Mouse (Mus musculus): ENCODE data around the gene Usp45. TPM values are rescaled to one million over a fixed set of nuclear protein-coding genes. Genes with fewer than 3 reads are reported as not detected.
"Not testable (repeated sequence)": the region's sequence is repeated elsewhere in the genome, so short reads cannot be mapped to it uniquely, and the experiment has no call there.

Gene Usp45
- 10 to 100 TPM; 10.7 to 15.1 TPM for total RNA-seq (2021)
- long read RNA-seq, experiment 1, partial matches to known transcripts: 1 of 1 reads
- long read RNA-seq, experiment 1, other reads (novel, unspliced or antisense): 0 of 1 reads
- long read RNA-seq, experiment 2, full-length matches to known transcripts: 3 of 6 reads
- long read RNA-seq, experiment 2, partial matches to known transcripts: 0 of 6 reads
- long read RNA-seq, experiment 2, other reads (novel, unspliced or antisense): 3 of 6 reads

- DNase-seq: peak; percentile 74
These were observed at the start of gene Usp45, which contains the start of gene Tstd3 for GRCm38 (mm10) chr4:21766863-21767304. Gene Usp45, plus strand, starts transcription at chr4:21767156. Gene Tstd3, minus strand, starts transcription at chr4:21767212.

- no peak for DNase-seq
These were observed 44.1 kb upstream of the Usp45 start for GRCm38 (mm10) chr4:21722752-21723334.

DNA sequence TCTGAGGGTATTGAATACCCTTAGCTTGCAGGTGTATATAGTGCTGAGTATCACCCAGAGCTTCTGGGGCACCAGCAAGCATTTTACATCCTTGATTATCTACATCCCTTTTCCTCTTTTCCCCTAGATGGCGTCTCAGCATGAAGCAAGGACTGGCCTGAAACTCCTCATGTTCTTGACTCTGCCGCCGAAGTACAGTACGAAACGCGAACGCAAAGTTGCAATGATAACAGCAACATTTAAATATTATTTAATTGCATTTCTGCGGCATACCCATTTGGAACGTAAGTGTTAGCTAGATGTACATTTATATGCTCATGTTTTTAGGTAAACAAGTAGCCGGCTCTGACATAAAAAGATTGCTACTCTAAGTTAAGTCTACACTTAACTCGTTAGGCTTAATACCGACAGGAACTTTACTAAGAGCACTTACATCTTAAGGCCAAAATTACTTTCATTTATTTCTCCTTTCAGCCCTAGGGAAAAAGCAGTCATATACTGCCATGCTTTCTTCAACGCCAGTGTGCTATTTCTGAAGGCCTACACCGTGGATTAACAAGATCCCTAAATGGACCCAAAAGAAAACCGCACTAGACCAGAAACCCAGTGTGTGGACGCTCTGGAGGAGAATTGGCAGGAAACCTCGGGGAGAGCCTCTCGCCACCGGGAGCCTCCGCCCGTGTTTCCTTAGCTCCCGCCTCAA is 39.9 kb upstream of the Usp45 start:
- no peak for DNase-seq

DNA sequence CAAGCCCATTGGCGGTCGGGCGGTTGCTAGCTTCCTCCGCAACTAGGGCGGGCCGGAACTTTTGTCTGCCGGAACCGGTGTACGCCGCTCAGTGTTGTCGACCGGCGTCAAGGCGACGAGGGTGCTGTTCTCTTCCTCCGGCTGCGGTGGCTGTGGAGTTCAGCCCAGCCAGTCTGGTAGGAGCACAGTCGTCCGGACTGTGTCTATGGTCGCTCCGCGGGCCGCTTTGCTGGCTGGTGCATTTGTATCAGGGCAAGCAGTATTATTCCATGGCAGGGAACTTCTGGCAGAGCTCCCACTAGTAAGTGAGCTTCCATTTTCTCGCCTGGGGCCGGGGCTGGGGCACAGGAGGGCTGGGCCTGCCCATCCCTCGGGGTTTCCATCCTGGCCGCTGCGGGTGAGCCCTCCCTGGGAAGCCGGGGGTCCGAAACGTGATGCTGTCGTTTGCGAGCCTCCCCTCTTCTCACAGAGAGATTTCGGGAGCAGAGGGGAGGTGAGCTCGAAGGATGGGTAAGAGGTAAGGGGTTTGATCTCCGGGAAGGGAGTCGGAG is 39.3 kb upstream of the Usp45 start, which contains the start of gene Ccnc:
Gene Ccnc (plus strand): TSS at position 87 of the 551 bp plus-strand sequence.
- DNase-seq: peak; percentile 85

DNA sequence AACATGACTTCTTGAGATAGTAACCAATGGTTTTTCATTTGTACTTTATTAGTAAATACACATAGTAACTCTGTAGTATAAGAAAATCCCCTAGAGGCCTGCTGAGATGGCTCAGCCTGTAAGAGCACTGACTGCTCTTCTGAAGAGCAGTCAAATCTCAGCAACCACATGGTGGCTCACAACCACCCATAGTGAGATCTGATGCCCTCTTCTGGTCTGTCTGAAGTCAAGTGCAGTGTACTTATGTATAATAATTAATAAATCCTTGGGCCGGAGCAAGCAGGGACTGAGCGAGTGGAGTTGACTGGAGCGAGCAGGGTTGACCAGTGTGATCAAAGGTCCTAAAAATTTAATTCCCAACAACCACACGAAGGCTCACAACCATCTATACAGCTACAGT is 27.8 kb upstream of the Usp45 start:
- DNase-seq: no peak

DNA sequence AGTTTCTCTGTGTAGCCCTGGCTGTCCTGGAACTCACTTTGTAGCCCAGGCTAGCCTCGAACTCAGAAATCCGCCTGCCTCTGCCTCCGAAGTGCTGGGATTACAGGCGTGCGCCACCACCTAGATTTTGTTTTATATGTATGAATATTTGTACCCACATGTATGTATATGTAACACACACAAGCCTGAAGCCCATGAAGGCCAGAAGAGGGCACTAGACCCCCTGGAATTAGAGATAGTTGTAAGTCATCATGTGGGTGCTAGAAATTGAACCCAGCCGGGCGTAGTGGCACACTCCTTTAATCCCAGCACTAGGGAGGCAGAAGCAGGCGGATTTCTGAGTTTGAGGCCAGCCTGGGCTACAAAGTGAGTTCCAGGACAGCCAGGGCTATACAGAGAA is 22.8 kb upstream of the Usp45 start:
- DNase-seq: not testable (repeated sequence)

DNA sequence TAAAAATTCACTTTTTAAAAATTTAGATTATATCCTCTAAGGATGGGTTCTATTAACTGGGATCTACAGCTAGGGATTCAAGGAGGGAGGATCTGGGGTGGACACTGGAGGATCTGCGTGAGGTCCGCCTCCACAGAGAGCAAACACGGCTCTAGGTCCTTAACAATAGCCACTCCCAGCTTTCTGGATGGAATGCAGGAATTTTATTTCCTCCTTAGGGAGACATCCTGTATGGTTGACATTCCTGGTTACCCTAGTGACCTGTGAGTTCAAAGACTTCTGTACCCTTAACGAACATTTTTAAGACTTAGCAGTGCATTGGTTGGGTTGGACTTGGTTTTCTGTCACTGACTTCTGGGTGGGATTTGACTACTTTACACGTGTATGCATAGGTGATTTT is 21.2 kb upstream of the Usp45 start:
- DNase-seq: no peak

- no peak for DNase-seq
These were observed 11.7 kb upstream of the Usp45 start for GRCm38 (mm10) chr4:21755123-21755789.

- no peak for DNase-seq
These were observed 8.1 kb upstream of the Usp45 start for GRCm38 (mm10) chr4:21758860-21759259.

- DNase-seq: no peak
These were observed 5.4 kb upstream of the Usp45 start for GRCm38 (mm10) chr4:21761416-21762160.

DNA sequence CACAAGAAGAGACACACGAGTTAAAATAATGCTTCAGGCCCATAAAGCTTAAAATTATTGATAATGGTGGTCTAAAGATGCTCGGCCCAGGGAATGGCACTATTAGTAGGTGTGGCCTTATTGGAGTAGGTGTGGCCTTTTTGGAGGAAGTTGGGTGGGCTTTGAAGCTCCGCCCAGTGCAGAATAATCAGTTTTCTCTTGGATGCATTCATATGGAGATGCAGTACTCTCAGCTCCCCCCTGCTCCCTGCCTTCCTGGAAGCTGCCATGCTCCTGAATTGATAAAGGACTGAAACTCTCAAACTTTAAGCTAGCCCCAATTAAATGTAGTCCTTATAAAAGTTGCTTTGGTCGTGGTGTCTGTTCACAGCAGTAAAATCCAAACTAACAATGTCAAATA is 3.1 kb upstream of the Usp45 start:
- DNase-seq: no peak

- DNase-seq: no peak
These were observed 639 bp upstream of the Usp45 start for GRCm38 (mm10) chr4:21766171-21766862.

DNA sequence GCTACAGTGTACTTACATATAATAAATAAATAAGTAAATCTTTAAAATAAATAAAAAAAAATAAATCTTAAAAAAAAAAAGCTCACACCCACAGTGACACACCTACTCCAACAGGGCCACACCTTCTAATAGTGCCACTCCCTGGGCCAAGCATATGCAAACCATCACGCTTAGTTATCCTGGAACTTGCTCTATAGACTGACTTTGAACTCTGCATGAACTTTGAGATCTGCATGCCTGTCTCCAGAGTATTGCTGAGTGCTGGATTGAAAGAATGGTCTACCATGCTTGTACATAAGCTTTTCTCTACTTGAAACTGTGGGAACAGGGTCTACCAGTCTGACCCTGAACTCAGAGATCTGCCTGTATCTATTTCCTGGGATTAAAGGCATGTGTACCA is 4.1 kb downstream of the Usp45 start:
- no peak for DNase-seq

GRCm38 (mm10) chr4:21772306-21772705 is 5.3 kb downstream of the Usp45 start:
- DNase-seq: no peak

DNA sequence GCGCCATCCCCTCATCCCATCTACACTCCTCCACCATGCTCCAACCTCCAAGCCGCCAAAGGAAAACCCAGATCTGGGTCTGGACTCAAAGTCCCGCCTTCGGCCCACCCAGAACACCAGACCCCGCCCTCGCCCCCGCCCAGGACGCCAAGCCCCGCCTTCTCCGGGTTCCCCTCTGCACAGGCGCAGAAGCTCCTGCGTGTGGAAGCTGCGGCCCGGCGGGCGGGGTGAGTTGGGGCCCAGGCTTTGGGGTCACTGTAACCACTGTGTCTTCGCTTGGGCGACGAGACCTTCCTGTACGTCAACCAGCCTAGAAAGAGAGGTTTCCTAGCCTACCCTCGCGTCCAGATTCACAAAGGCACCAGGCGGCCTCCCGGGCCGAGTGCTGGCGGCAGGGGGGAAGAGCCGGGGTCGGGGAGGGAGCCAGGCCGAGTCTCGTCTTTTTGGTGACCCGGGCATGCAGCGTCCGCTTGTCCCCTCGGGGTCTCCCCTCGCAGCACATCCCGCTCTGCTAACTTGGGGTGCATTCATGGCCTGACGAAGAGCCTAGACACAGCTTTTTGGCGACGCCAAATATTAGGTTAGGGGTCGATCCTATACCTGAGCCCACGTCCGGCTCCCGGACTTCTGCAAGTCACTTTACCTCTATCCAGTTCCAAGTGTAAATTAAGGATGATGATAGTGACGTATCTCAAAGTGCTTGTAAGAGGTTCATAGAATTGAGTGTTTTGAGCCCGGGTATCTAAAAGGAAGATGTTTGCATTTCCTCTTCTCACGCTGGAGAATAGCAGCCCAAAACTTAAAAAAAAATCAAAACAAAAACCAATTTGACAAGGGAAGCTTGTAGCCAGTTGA is 9.4 kb downstream of the Usp45 start:
- DNase-seq: peak; percentile 96

DNA sequence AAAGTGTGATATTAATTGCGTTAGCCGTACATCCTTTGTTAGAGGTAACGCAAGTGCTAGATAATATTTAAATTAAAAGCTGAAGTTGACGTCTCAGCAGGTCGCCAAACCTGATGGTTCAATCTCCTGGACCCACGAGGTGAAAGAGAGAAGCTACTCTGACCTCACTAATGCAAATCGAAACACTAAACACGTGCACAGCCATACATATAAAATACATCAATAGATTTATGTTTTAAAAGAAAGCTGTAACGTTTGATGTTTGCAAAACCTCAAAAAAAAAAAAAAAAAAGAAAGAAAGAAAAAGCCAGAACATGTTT is 9.9 kb downstream of the Usp45 start:
- DNase-seq: no peak

DNA sequence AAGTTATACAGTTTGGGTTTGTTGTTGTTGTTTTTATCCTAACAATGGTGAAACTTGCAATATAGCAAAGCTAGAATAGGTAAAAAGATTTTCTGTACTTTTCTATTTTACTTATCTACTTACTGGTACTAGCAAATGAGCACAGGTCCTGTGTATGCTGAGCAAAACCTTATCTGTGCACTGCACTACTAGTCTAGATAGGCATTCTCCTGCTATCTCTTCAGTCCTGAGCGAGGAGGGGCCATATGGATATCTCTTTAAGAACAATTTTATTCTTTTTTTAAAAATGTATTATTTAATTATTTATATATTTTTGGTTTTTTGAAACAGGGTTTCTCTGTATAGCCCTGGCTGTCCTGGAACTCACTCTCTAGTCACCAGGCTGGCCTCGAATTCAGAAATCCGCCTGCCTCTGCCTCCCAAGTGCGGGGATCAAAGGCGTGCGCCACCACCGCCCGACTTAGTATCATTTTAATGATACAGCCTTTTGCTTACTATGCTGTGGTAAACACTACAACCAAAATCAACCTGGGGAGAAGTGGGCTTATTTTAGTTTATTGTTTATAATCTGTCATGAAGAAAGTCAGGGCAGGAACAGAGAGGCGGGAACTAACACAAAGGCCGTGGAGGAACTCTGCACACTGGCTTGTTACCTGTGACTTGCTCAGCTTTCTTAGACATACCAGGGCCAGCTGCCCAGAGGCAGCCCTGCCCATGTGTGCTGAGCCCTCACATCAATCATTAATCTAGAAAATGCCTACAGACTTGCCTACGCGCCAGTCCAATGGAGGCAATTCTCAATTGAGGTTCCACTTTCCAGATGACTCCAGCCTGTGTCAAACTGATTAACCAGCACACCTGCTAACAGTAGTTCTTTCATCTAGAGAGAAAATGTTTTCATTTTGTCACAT is 14.1 kb downstream of the Usp45 start:
- no peak for DNase-seq

- DNase-seq: no peak
These were observed 19.3 kb downstream of the Usp45 start for GRCm38 (mm10) chr4:21786268-21786667.

DNA sequence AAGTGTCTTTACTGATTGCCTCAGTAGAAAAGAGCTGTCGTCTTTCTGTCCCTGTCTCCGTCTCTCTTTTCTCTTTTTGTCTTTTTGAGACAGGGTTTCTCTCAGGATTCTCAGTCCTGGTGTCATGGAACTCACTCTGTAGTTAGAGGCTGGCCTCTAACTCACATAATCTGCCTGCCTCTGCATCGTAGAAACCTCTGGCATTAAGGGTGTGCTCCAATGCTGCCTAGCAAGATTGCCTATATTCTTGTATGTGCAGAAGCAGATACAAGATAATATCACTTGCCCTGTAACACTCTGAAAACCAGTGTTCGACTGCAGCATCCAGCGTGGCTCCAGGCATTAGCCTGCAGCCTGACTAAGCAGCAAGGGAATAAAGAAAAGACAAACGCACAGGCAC is 21.9 kb downstream of the Usp45 start:
- DNase-seq: no peak

Data from gastrocnemius, postnatal 10 days (tissue).